Mouse (Mus musculus): ENCODE data around the gene Arrdc3. TPM values are rescaled to one million over a fixed set of nuclear protein-coding genes. Genes with fewer than 3 reads are reported as not detected.

The Arrdc3 gene
- polyA plus RNA-seq, 1 experiment from 2014 or later, result 21.5 TPM

DNA sequence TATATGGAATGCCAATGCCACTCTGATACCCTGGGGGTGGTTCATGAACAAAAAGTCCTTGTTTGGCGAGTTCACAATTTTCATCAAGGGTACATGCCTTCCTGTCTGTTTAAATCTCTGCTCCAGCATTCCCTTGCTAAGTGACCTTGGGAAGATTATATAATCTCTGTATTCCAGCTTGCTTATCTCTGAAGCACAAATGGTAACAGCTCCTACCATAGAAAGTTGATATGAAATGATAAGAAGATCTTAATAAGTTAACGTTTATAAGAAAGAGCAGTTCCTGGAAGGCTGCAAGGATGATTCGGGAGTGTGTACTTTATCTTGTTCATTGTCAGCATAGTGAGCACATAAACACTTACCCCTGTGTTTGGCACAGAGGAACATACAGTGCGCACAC is 46.8 kb downstream of the Arrdc3 start:
- TF ChIP-seq CTCF (IDR thresholded peaks at IDR 0.05; ENCODE audit: low read depth), result no peak
- 46% methylated on average over 4 of the region's 4 CpGs for WGBS
- no peak overlapping the region for H3K4me3 ChIP-seq (ENCODE audit: low read depth, low read length)
- H3K27me3 ChIP-seq (replicated peaks; ENCODE audit: control insufficient read depth, insufficient read depth, low read length), result no peaks in the 10 kb centered on the region
- H3K4me1 ChIP-seq (replicated peaks; ENCODE audit: control insufficient read depth, insufficient read depth, low read length), result peaks cover 4% of the 10 kb centered on the region; the same call in 1 of the 2 replicates
- H3K36me3 ChIP-seq (ENCODE audit: control insufficient read depth, insufficient read depth), result no peaks in the 10 kb centered on the region
- no peaks in the 10 kb centered on the region for H3K9me3 ChIP-seq (ENCODE audit: control insufficient read depth)
- no peak overlapping the region for H3K27ac ChIP-seq (ENCODE audit: low read depth, low read length)
- no peak for ATAC-seq
- no peak overlapping the region for H3K9ac ChIP-seq (ENCODE audit: low read depth, low read length)
- no peak overlapping the region for H3K4me2 ChIP-seq (replicated peaks; ENCODE audit: low read depth)

DNA sequence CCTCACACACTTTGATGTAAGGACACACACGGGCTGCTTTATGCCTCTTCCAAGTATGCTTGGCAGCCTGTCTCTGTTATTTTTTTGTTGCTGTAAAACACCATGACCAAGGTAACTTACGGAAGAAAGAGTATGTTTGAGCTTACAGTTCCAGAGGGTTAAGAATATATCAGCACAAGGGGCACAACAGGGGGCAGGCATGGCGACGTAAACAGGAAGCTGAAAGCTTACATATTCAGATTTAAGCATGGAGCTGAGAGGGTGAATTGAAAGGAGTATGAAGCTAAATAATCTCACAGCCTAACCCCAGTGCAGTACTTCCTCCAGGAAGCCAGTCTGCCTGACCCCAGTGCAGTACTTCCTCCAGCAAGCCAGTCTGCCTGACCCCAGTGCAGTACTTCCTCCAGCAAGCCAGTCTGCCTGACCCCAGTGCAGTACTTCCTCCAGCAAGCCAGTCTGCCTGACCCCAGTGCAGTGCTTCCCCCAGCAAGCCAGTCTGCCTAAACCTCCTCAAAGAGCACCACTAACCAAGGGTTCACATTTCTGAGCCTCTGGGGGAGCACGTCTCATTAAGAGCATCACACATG is 49.7 kb downstream of the Arrdc3 start:
- Histone ChIP-seq H3K9me3 (ENCODE audit: control insufficient read depth) (no peaks in the 10 kb centered on the region), H3K27me3 (replicated peaks; ENCODE audit: control insufficient read depth, insufficient read depth, low read length) (no peaks in the 10 kb centered on the region), H3K4me3 (ENCODE audit: low read depth, low read length) (no peak overlapping the region), H3K36me3 (ENCODE audit: control insufficient read depth, insufficient read depth) (no peaks in the 10 kb centered on the region), H3K27ac (ENCODE audit: low read depth, low read length) (no peak overlapping the region), H3K9ac (ENCODE audit: low read depth, low read length) (no peak overlapping the region), H3K4me1 (replicated peaks; ENCODE audit: control insufficient read depth, insufficient read depth, low read length) (peaks cover 4% of the 10 kb centered on the region; the same call in 1 of the 2 replicates), H3K4me2 (replicated peaks; ENCODE audit: low read depth) (no peak overlapping the region)
- 62% methylated on average over 5 of the region's 5 CpGs for WGBS
- no peak for ATAC-seq
- no peak for TF ChIP-seq CTCF (IDR thresholded peaks at IDR 0.05; ENCODE audit: low read depth)

- Histone ChIP-seq H3K9me3 (ENCODE audit: control insufficient read depth) (no peaks in the 10 kb centered on the region), H3K27me3 (replicated peaks; ENCODE audit: control insufficient read depth, insufficient read depth, low read length) (no peaks in the 10 kb centered on the region), H3K4me2 (replicated peaks; ENCODE audit: low read depth) (no peak overlapping the region), H3K27ac (ENCODE audit: low read depth, low read length) (no peak overlapping the region), H3K4me1 (replicated peaks; ENCODE audit: control insufficient read depth, insufficient read depth, low read length) (peaks cover 11% of the 10 kb centered on the region; the same call in 1 of the 2 replicates), H3K4me3 (ENCODE audit: low read depth, low read length) (no peak overlapping the region), H3K9ac (ENCODE audit: low read depth, low read length) (no peak overlapping the region), H3K36me3 (ENCODE audit: control insufficient read depth, insufficient read depth) (no peaks in the 10 kb centered on the region)
- 64% methylated on average over 2 of the region's 2 CpGs for WGBS
- TF ChIP-seq CTCF (IDR thresholded peaks at IDR 0.05; ENCODE audit: low read depth), result no peak
- ATAC-seq, result no peak
Measured at GRCm38 (mm10) chr13:80936426-80936825, 53.2 kb downstream of the Arrdc3 start.

- Histone ChIP-seq H3K4me1 (replicated peaks; ENCODE audit: control insufficient read depth, insufficient read depth, low read length) (peaks cover 10% of the 10 kb centered on the region; the same call in 1 of the 2 replicates), H3K27ac (ENCODE audit: low read depth, low read length) (no peak overlapping the region), H3K27me3 (replicated peaks; ENCODE audit: control insufficient read depth, insufficient read depth, low read length) (no peaks in the 10 kb centered on the region), H3K9ac (ENCODE audit: low read depth, low read length) (no peak overlapping the region), H3K4me2 (replicated peaks; ENCODE audit: low read depth) (no peak overlapping the region), H3K9me3 (ENCODE audit: control insufficient read depth) (no peaks in the 10 kb centered on the region), H3K36me3 (ENCODE audit: control insufficient read depth, insufficient read depth) (no peaks in the 10 kb centered on the region), H3K4me3 (ENCODE audit: low read depth, low read length) (no peak overlapping the region)
- WGBS, result 55% methylated on average over 4 of the region's 4 CpGs
- TF ChIP-seq CTCF (IDR thresholded peaks at IDR 0.05; ENCODE audit: low read depth), result no peak
- peak; percentile 22 for ATAC-seq
Measured at GRCm38 (mm10) chr13:80939228-80939627, 56.0 kb downstream of the Arrdc3 start.

GRCm38 (mm10) chr13:80939866-80940265 is 56.7 kb downstream of the Arrdc3 start:
- WGBS, result 4% methylated on average over 1 of the region's 1 CpGs
- no peaks in the 10 kb centered on the region for H3K36me3 ChIP-seq (ENCODE audit: control insufficient read depth, insufficient read depth)
- no peak overlapping the region for H3K4me3 ChIP-seq (ENCODE audit: low read depth, low read length)
- no peak for TF ChIP-seq CTCF (IDR thresholded peaks at IDR 0.05; ENCODE audit: low read depth)
- peak overlapping the region; percentile 60; the same call in 1 of the 2 replicates for H3K27ac ChIP-seq (ENCODE audit: low read depth, low read length)
- ATAC-seq, result peak; percentile 90
- no peak overlapping the region for H3K9ac ChIP-seq (ENCODE audit: low read depth, low read length)
- no peaks in the 10 kb centered on the region for H3K27me3 ChIP-seq (replicated peaks; ENCODE audit: control insufficient read depth, insufficient read depth, low read length)
- H3K4me1 ChIP-seq (replicated peaks; ENCODE audit: control insufficient read depth, insufficient read depth, low read length), result peaks cover 10% of the 10 kb centered on the region; the same call in 1 of the 2 replicates
- no peaks in the 10 kb centered on the region for H3K9me3 ChIP-seq (ENCODE audit: control insufficient read depth)
- no peak overlapping the region for H3K4me2 ChIP-seq (replicated peaks; ENCODE audit: low read depth)

DNA sequence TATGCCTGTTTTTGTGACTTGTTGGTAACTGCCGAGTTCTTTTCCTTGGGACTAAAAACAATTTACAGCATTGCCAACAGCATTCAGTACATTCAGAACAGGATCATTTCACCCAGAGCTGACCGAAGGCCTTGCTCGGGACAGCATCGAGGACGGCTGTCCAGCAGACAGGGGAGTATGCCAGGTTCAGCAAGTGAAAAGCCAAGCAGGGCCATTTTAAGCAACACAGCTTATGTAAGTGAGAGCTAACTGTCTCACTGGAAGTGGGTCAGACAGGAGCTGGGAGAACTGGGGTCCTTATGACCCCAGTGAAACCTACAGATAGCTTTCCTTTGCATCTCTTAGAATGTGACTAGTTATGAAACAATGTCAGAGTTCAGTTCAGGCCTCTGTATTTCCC is 57.2 kb downstream of the Arrdc3 start:
- H3K4me1 ChIP-seq (replicated peaks; ENCODE audit: control insufficient read depth, insufficient read depth, low read length), result peaks cover 10% of the 10 kb centered on the region; the same call in 1 of the 2 replicates
- H3K27ac ChIP-seq (ENCODE audit: low read depth, low read length), result peak overlapping the region; percentile 60
- H3K4me3 ChIP-seq (ENCODE audit: low read depth, low read length), result no peak overlapping the region
- no peaks in the 10 kb centered on the region for H3K36me3 ChIP-seq (ENCODE audit: control insufficient read depth, insufficient read depth)
- H3K4me2 ChIP-seq (replicated peaks; ENCODE audit: low read depth), result no peak overlapping the region
- 36% methylated on average over 5 of the region's 5 CpGs for WGBS
- peak; percentile 7; the same call in 1 of the 2 replicates for ATAC-seq
- no peaks in the 10 kb centered on the region for H3K9me3 ChIP-seq (ENCODE audit: control insufficient read depth)
- H3K9ac ChIP-seq (ENCODE audit: low read depth, low read length), result 0 out of 2 replicates have a peak overlapping the region, but pooled peaks have one; percentile 18
- TF ChIP-seq CTCF (IDR thresholded peaks at IDR 0.05; ENCODE audit: low read depth), result no peak
- H3K27me3 ChIP-seq (replicated peaks; ENCODE audit: control insufficient read depth, insufficient read depth, low read length), result no peaks in the 10 kb centered on the region
